Mouse (Mus musculus): ENCODE results near the gene She. TPM values are rescaled to one million over a fixed set of nuclear protein-coding genes. Genes with fewer than 3 reads are reported as not detected.
"Not testable (repeated sequence)": the region's sequence is repeated elsewhere in the genome, so short reads cannot be mapped to it uniquely, and the experiment has no call there.

Gene She
- polyA plus RNA-seq, 1 experiment = not detected

GRCm38 (mm10) chr3:89848083-89848482 lies 16.9 kb downstream of the She start:
- H3K27me3 ChIP-seq (ENCODE audit: control insufficient read depth) = no peaks in the 10 kb centered on the region
- H3K9me3 ChIP-seq (ENCODE audit: control insufficient read depth, low read length) = no peaks in the 10 kb centered on the region
- H3K4me1 ChIP-seq (ENCODE audit: control insufficient read depth) = peaks cover 7% of the 10 kb centered on the region
- no peak for TF ChIP-seq TAL1 (IDR thresholded peaks at IDR 0.05; ENCODE audit: low read length)
- no peak for TF ChIP-seq GATA1 (IDR thresholded peaks at IDR 0.05; ENCODE audit: low read length)
- no peak overlapping the region for H3K4me3 ChIP-seq (replicated peaks)
- no peaks in the 10 kb centered on the region for H3K36me3 ChIP-seq (ENCODE audit: control insufficient read depth)

- H3K4me3 ChIP-seq (replicated peaks) = no peak overlapping the region
- H3K36me3 ChIP-seq (ENCODE audit: control insufficient read depth) = no peaks in the 10 kb centered on the region
- H3K27me3 ChIP-seq (ENCODE audit: control insufficient read depth) = peaks cover 1% of the 10 kb centered on the region
- peaks cover 4% of the 10 kb centered on the region for H3K9me3 ChIP-seq (ENCODE audit: control insufficient read depth, low read length)
- no peak for TF ChIP-seq TAL1 (IDR thresholded peaks at IDR 0.05; ENCODE audit: low read length)
- no peak for TF ChIP-seq GATA1 (IDR thresholded peaks at IDR 0.05; ENCODE audit: low read length)
- H3K4me1 ChIP-seq (ENCODE audit: control insufficient read depth) = no peaks in the 10 kb centered on the region
These were observed 22.6 kb downstream of the She start for GRCm38 (mm10) chr3:89853752-89854151.

GRCm38 (mm10) chr3:89857353-89857752 lies 26.2 kb downstream of the She start:
- Histone ChIP-seq H3K36me3 (ENCODE audit: control insufficient read depth) (no peaks in the 10 kb centered on the region), H3K4me3 (replicated peaks) (no peak overlapping the region), H3K27me3 (ENCODE audit: control insufficient read depth) (peaks cover 23% of the 10 kb centered on the region), H3K9me3 (ENCODE audit: control insufficient read depth, low read length) (peaks cover 4% of the 10 kb centered on the region), H3K4me1 (ENCODE audit: control insufficient read depth) (peaks cover 7% of the 10 kb centered on the region)
- TF ChIP-seq TAL1 (IDR thresholded peaks at IDR 0.05; ENCODE audit: low read length) = no peak
- TF ChIP-seq GATA1 (IDR thresholded peaks at IDR 0.05; ENCODE audit: low read length) = no peak

DNA sequence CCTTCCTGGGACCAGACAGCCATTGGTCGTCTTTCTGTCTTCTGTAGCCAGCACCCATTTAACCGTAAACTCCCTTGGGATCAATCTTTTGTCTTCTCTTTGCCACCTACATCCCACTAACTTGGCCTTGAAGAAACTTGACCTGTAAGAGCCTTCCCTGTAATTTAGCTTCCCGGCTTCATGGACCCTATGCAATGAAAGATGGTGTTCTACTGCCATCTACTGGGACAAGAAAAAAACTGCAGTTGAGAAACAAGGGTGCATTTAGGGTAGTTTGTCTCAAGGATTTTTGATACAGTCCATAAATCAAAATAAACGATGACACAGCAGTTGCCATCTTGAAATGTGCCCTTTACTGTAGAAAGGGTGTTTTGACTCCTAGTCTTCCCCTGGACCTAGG lies 27.0 kb downstream of the She start:
- TF ChIP-seq GATA1 (IDR thresholded peaks at IDR 0.05; ENCODE audit: low read length) (no peak), TAL1 (IDR thresholded peaks at IDR 0.05; ENCODE audit: low read length) (no peak)
- Histone ChIP-seq H3K4me1 (ENCODE audit: control insufficient read depth) (peaks cover 8% of the 10 kb centered on the region), H3K9me3 (ENCODE audit: control insufficient read depth, low read length) (peaks cover 4% of the 10 kb centered on the region), H3K4me3 (replicated peaks) (no peak overlapping the region), H3K36me3 (ENCODE audit: control insufficient read depth) (no peaks in the 10 kb centered on the region), H3K27me3 (ENCODE audit: control insufficient read depth) (peaks cover 23% of the 10 kb centered on the region)

DNA sequence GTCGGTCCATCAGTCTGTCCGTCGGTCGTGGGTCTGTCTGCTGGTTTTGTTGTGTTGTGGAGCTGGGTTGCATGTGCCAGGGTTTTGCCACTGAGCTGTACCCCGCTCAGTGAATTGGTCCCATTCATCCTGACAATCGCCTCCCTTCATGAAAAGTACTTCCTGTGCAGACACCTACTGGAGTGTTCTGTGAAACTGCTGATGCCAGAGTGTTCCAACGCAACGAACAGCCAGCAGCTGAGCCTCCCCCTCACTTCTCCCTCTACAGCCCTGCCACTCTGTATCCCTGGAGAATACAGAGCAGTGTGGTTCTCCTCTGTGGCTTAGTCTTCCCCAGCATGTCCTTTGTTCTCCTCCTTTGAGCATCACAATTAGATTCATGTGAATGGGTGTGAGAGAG lies 27.7 kb downstream of the She start:
- peaks cover 4% of the 10 kb centered on the region for H3K9me3 ChIP-seq (ENCODE audit: control insufficient read depth, low read length)
- TF ChIP-seq TAL1 (IDR thresholded peaks at IDR 0.05; ENCODE audit: low read length) (no peak), GATA1 (IDR thresholded peaks at IDR 0.05; ENCODE audit: low read length) (no peak)
- peaks cover 23% of the 10 kb centered on the region for H3K27me3 ChIP-seq (ENCODE audit: control insufficient read depth)
- H3K4me1 ChIP-seq (ENCODE audit: control insufficient read depth) = peaks cover 9% of the 10 kb centered on the region
- H3K36me3 ChIP-seq (ENCODE audit: control insufficient read depth) = no peaks in the 10 kb centered on the region
- no peak overlapping the region for H3K4me3 ChIP-seq (replicated peaks)

GRCm38 (mm10) chr3:89859936-89860335 lies 28.8 kb downstream of the She start:
- TF ChIP-seq TAL1 (IDR thresholded peaks at IDR 0.05; ENCODE audit: low read length) (no peak), GATA1 (IDR thresholded peaks at IDR 0.05; ENCODE audit: low read length) (no peak)
- Histone ChIP-seq H3K4me3 (replicated peaks) (no peak overlapping the region), H3K36me3 (ENCODE audit: control insufficient read depth) (no peaks in the 10 kb centered on the region), H3K9me3 (ENCODE audit: control insufficient read depth, low read length) (peaks cover 4% of the 10 kb centered on the region), H3K27me3 (ENCODE audit: control insufficient read depth) (peaks cover 23% of the 10 kb centered on the region), H3K4me1 (ENCODE audit: control insufficient read depth) (peaks cover 11% of the 10 kb centered on the region)

DNA sequence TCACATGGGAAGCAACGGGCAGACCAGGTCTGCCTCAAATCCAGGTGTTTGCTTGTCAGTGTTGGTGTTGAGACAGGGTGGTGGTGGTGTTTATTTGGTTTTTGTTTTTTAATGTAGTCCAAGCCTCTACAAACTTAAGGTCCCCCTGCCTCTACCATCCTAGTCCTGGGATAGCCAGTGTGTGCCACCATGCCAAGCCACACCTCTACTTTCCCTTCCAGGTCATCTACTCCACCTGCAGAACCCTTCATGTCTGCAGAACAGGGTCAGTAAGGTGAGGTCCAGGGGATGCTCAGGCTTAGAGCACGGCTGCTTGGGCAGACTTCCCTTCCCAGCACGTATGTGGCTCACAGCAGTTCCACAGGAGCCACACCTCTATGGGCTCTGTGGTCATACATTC lies 29.2 kb downstream of the She start:
- Histone ChIP-seq H3K4me3 (replicated peaks) (no peak overlapping the region), H3K27me3 (ENCODE audit: control insufficient read depth) (peaks cover 23% of the 10 kb centered on the region), H3K36me3 (ENCODE audit: control insufficient read depth) (no peaks in the 10 kb centered on the region), H3K4me1 (ENCODE audit: control insufficient read depth) (peaks cover 13% of the 10 kb centered on the region), H3K9me3 (ENCODE audit: control insufficient read depth, low read length) (peaks cover 4% of the 10 kb centered on the region)
- TF ChIP-seq TAL1 (IDR thresholded peaks at IDR 0.05; ENCODE audit: low read length) (no peak), GATA1 (IDR thresholded peaks at IDR 0.05; ENCODE audit: low read length) (no peak)

DNA sequence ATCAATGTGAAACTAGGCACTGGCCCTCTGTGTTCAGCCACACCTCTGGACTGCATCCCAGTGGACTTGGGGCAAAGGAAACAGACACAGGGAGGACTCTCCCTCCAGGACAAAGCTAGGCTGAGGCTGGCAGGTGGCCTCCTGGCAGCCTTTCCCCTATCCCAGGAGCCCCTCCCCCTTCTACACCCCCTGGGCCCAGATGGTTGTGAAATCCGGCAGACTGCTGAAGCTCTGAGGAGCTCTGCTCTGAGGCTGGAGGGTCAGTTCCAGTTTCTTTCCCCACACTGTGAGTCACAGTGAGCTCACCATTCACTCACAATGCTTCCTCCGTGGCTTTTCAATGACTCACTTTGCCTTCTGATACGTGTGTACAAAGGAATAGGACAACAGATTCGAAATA lies 29.9 kb downstream of the She start:
- no peak overlapping the region for H3K4me3 ChIP-seq (replicated peaks)
- TF ChIP-seq GATA1 (IDR thresholded peaks at IDR 0.05; ENCODE audit: low read length) (no peak), TAL1 (IDR thresholded peaks at IDR 0.05; ENCODE audit: low read length) (no peak)

GRCm38 (mm10) chr3:89862182-89862761 lies 31.1 kb downstream of the She start:
- peaks cover 13% of the 10 kb centered on the region for H3K4me1 ChIP-seq (ENCODE audit: control insufficient read depth)
- H3K9me3 ChIP-seq (ENCODE audit: control insufficient read depth, low read length) = peaks cover 1% of the 10 kb centered on the region
- no peak overlapping the region for H3K4me3 ChIP-seq (replicated peaks)
- H3K36me3 ChIP-seq (ENCODE audit: control insufficient read depth) = no peaks in the 10 kb centered on the region
- H3K27me3 ChIP-seq (ENCODE audit: control insufficient read depth) = peaks cover 23% of the 10 kb centered on the region
- TF ChIP-seq TAL1 (IDR thresholded peaks at IDR 0.05; ENCODE audit: low read length) (no peak), GATA1 (IDR thresholded peaks at IDR 0.05; ENCODE audit: low read length) (no peak)

More for the DNA sequence above, 29.9 kb downstream of the She start:
- no peaks in the 10 kb centered on the region for H3K36me3 ChIP-seq (ENCODE audit: control insufficient read depth)
- H3K27me3 ChIP-seq (ENCODE audit: control insufficient read depth) = peaks cover 23% of the 10 kb centered on the region
- H3K4me1 ChIP-seq (ENCODE audit: control insufficient read depth) = peaks cover 13% of the 10 kb centered on the region
- peaks cover 4% of the 10 kb centered on the region for H3K9me3 ChIP-seq (ENCODE audit: control insufficient read depth, low read length)

- Histone ChIP-seq H3K27me3 (ENCODE audit: control insufficient read depth) (peaks cover 23% of the 10 kb centered on the region), H3K4me1 (ENCODE audit: control insufficient read depth) (peaks cover 17% of the 10 kb centered on the region)
- not testable (repeated sequence) for H3K36me3 ChIP-seq (ENCODE audit: control insufficient read depth); H3K4me3 ChIP-seq (replicated peaks); H3K9me3 ChIP-seq (ENCODE audit: control insufficient read depth, low read length)
These were observed 32.1 kb downstream of the She start for GRCm38 (mm10) chr3:89863276-89863675.

All from erythroblast, embryonic 14.5 days (primary cell).